Mouse (Mus musculus): Measurements from ENCODE around the gene Trim33. TPM values are rescaled to one million over a fixed set of nuclear protein-coding genes. Genes with fewer than 3 reads are reported as not detected.

The Trim33 gene
- polyA plus RNA-seq (2012; rRNA removed) = 6.6 and 6.7 TPM in 2 replicates
- polyA plus RNA-seq (2014; fragmentation: Nextera tagmentation; extraction: Ambion mirVana) = 4.7 and 7.1 TPM in 2 replicates

GRCm38 (mm10) chr3:103279182-103280149 lies at the start of gene Trim33:
Trim33 (plus strand) TSS chr3:103279293.
- Histone ChIP-seq H3K9ac (replicated peaks) (peak within 1 kb of the TSS; percentile 95), H3K27me3 (ENCODE audit: control insufficient read depth, insufficient read depth, low read length) (no peaks in the 10 kb centered on the region), H3K27ac (peak within 1 kb of the TSS; percentile 80), H3K4me1 (replicated peaks; ENCODE audit: control insufficient read depth in 2 of 2, insufficient read depth in 2 of 2, low read length in 1 of 2) (peaks cover 12 to 18% of the 10 kb centered on the region in 2 experiments), H3K4me3 (ENCODE audit: insufficient read depth in 1 of 2, low read depth in 2 of 2, low read length in 2 of 2) (peak within 1 kb of the TSS; percentile 71 to 94), H3K9me3 (ENCODE audit: control insufficient read depth, low read length) (no peaks in the 10 kb centered on the region), H3K36me3 (replicated peaks; ENCODE audit: control insufficient read depth, insufficient read depth, low read depth) (no peaks in the 10 kb centered on the region), H3K4me2 (ENCODE audit: low read depth) (peak within 1 kb of the TSS; percentile 86)
- under 1% methylated on average over 109 of the region's 136 CpGs for WGBS (ENCODE audit: insufficient replicate concordance)
- DNase-seq (ENCODE audit: low read depth in 3 of 3, low spot score in 3 of 3) (peak; percentile 83 to 87 (median 85)), ATAC-seq (ENCODE audit: insufficient read depth) (peak; percentile 91)
- no peak for TF ChIP-seq CTCF (IDR thresholded peaks at IDR 0.05; ENCODE audit: low read depth)

GRCm38 (mm10) chr3:103232398-103232797 lies 46.7 kb upstream of the Trim33 start:
- TF ChIP-seq EP300 (IDR thresholded peaks at IDR 0.05; ENCODE audit: low read depth) = no peak
- TF ChIP-seq CTCF (IDR thresholded peaks at IDR 0.05; ENCODE audit: low read depth) = 0 out of 2 replicates have a peak, but pooled peaks have one; percentile 12
- DNase-seq (ENCODE audit: low read depth in 3 of 3, low spot score in 3 of 3) (no peak), ATAC-seq (ENCODE audit: insufficient read depth) (no peak)
- no peaks in the 10 kb centered on the region for H3K27me3 ChIP-seq (ENCODE audit: control insufficient read depth, insufficient read depth, low read length)
- 0 out of 2 replicates have a peak, but pooled peaks cover 3% of the 10 kb centered on the region for H3K9me3 ChIP-seq (ENCODE audit: control insufficient read depth, low read length)
- H3K4me3 ChIP-seq (ENCODE audit: insufficient read depth in 1 of 2, low read depth in 2 of 2, low read length in 2 of 2) = no peak overlapping the region
- no peaks in the 10 kb centered on the region for H3K4me1 ChIP-seq (replicated peaks; ENCODE audit: control insufficient read depth in 2 of 2, insufficient read depth in 2 of 2, low read length in 1 of 2)
- 59% methylated on average over 4 of the region's 4 CpGs for WGBS (ENCODE audit: insufficient replicate concordance)
- H3K27ac ChIP-seq = no peak overlapping the region
- no peaks in the 10 kb centered on the region for H3K36me3 ChIP-seq (replicated peaks; ENCODE audit: control insufficient read depth, insufficient read depth, low read depth)
- no peak overlapping the region for H3K4me2 ChIP-seq (ENCODE audit: low read depth)
- no peak overlapping the region for H3K9ac ChIP-seq (replicated peaks)

- Histone ChIP-seq H3K27ac (no peak overlapping the region), H3K9ac (replicated peaks) (no peak overlapping the region), H3K4me1 (replicated peaks; ENCODE audit: control insufficient read depth in 2 of 2, insufficient read depth in 2 of 2, low read length in 1 of 2) (no peaks in the 10 kb centered on the region), H3K9me3 (ENCODE audit: control insufficient read depth, low read length) (no peaks in the 10 kb centered on the region; the same call in 1 of the 2 replicates), H3K4me3 (ENCODE audit: insufficient read depth in 1 of 2, low read depth in 2 of 2, low read length in 2 of 2) (no peak overlapping the region), H3K27me3 (ENCODE audit: control insufficient read depth, insufficient read depth, low read length) (no peaks in the 10 kb centered on the region), H3K4me2 (ENCODE audit: low read depth) (no peak overlapping the region), H3K36me3 (replicated peaks; ENCODE audit: control insufficient read depth, insufficient read depth, low read depth) (no peaks in the 10 kb centered on the region)
- ATAC-seq (ENCODE audit: insufficient read depth) (no peak), DNase-seq (ENCODE audit: low read depth in 3 of 3, low spot score in 3 of 3) (no peak)
- TF ChIP-seq EP300 (IDR thresholded peaks at IDR 0.05; ENCODE audit: low read depth) (no peak), CTCF (IDR thresholded peaks at IDR 0.05; ENCODE audit: low read depth) (no peak)
- WGBS (ENCODE audit: insufficient replicate concordance) = 65% methylated on average over 2 of the region's 2 CpGs
Observed at GRCm38 (mm10) chr3:103241524-103241923, 37.6 kb upstream of the Trim33 start.

- Histone ChIP-seq H3K4me2 (ENCODE audit: low read depth) (no peak overlapping the region), H3K9me3 (ENCODE audit: control insufficient read depth, low read length) (no peaks in the 10 kb centered on the region; the same call in 1 of the 2 replicates), H3K4me3 (ENCODE audit: insufficient read depth in 1 of 2, low read depth in 2 of 2, low read length in 2 of 2) (no peak overlapping the region), H3K9ac (replicated peaks) (no peak overlapping the region), H3K36me3 (replicated peaks; ENCODE audit: control insufficient read depth, insufficient read depth, low read depth) (no peaks in the 10 kb centered on the region), H3K4me1 (replicated peaks; ENCODE audit: control insufficient read depth in 2 of 2, insufficient read depth in 2 of 2, low read length in 1 of 2) (no peaks in the 10 kb centered on the region), H3K27ac (no peak overlapping the region), H3K27me3 (ENCODE audit: control insufficient read depth, insufficient read depth, low read length) (no peaks in the 10 kb centered on the region)
- DNase-seq (ENCODE audit: low read depth in 3 of 3, low spot score in 3 of 3) (no peak), ATAC-seq (ENCODE audit: insufficient read depth) (no peak)
- TF ChIP-seq CTCF (IDR thresholded peaks at IDR 0.05; ENCODE audit: low read depth) (no peak), EP300 (IDR thresholded peaks at IDR 0.05; ENCODE audit: low read depth) (no peak)
- 72% methylated on average over 3 of the region's 3 CpGs for WGBS (ENCODE audit: insufficient replicate concordance)
Observed at GRCm38 (mm10) chr3:103242156-103242555, 36.9 kb upstream of the Trim33 start.

- no peaks in the 10 kb centered on the region; the same call in 1 of the 2 replicates for H3K9me3 ChIP-seq (ENCODE audit: control insufficient read depth, low read length)
- H3K27ac ChIP-seq = no peak overlapping the region
- no peaks in the 10 kb centered on the region for H3K27me3 ChIP-seq (ENCODE audit: control insufficient read depth, insufficient read depth, low read length)
- no peaks in the 10 kb centered on the region for H3K36me3 ChIP-seq (replicated peaks; ENCODE audit: control insufficient read depth, insufficient read depth, low read depth)
- no peaks in the 10 kb centered on the region for H3K4me1 ChIP-seq (replicated peaks; ENCODE audit: control insufficient read depth in 2 of 2, insufficient read depth in 2 of 2, low read length in 1 of 2)
- ATAC-seq (ENCODE audit: insufficient read depth) (no peak), DNase-seq (ENCODE audit: low read depth in 3 of 3, low spot score in 3 of 3) (no peak)
- no peak overlapping the region for H3K4me2 ChIP-seq (ENCODE audit: low read depth)
- 57% methylated on average over 2 of the region's 2 CpGs for WGBS (ENCODE audit: insufficient replicate concordance)
- H3K4me3 ChIP-seq (ENCODE audit: insufficient read depth in 1 of 2, low read depth in 2 of 2, low read length in 2 of 2) = no peak overlapping the region
- no peak overlapping the region for H3K9ac ChIP-seq (replicated peaks)
- TF ChIP-seq CTCF (IDR thresholded peaks at IDR 0.05; ENCODE audit: low read depth) = no peak
- no peak for TF ChIP-seq EP300 (IDR thresholded peaks at IDR 0.05; ENCODE audit: low read depth)
Observed at GRCm38 (mm10) chr3:103243491-103243890, 35.6 kb upstream of the Trim33 start.
